Mouse (Mus musculus) gastrocnemius, postnatal 10 days (tissue): ENCODE data around the gene Lrrc3. TPM values are rescaled to one million over a fixed set of nuclear protein-coding genes. Genes with fewer than 3 reads are reported as not detected.
"Not testable (repeated sequence)": the region's sequence is repeated elsewhere in the genome, so short reads cannot be mapped to it uniquely, and the experiment has no call there.

Experiments used
- DNase-seq: peaks from one replicate; pipeline ENCODE4 v3.0.0; 2021; ENCODE audit warnings: mixed read lengths
- long read RNA-seq, 2 experiments: library from polyadenylated mRNA; stranded (forward); transcript quantifications; one replicate each; pipeline ENCODE4 v2.0.0; 2021
- total RNA-seq, 2 experiments: library from RNA; stranded (reverse); gene quantifications; 2 replicates each; pipeline ENCODE4 v1.2.3; 2021

The Lrrc3 gene
- under 1 TPM; 0.72 to 0.78 TPM for total RNA-seq
- long read RNA-seq, experiment 1, full-length matches to known transcripts, result 1 of 1 reads
- long read RNA-seq, experiment 1, partial matches to known transcripts, result 0 of 1 reads
- long read RNA-seq, experiment 1, other reads (novel, unspliced or antisense), result 0 of 1 reads
- long read RNA-seq, experiment 2, result 0 reads

DNA sequence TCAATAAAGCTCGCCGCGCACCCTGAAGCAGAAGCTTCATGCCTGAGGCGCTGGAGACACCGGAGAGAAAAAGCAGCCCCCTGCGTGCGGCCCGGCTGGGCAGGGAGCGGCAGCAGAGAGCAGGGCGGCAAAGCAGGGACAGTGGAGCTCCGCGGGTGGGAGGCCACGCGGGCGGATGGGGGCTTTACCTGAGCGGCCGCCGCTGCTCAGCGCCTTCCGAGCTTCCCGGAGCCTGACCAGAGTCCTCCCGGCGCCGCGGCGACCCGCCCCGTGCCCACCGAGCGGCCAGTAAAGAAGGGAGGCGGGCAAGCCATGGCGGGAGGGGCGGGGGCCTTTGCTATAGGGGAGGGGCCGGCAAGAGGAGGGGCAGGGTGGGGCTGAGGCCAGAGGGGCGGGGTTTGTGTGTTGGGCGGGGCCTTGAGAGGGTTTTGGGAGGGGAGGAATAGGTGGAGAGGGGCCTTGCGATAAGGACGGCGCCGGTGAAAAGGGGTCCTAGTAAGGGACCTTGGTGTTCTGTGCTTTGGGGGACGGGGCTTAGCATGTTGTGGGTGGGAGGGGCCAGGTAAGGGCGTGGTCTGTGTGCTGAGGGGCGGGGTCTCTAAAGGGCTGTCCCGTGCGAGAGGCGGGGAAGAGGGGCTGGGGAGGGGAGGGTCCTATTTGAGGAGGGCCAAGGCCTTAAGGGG is at the start of gene Lrrc3:
Gene Lrrc3 (minus strand): TSS at position 326 of the 683 bp plus-strand sequence.
- DNase-seq, result peak; percentile 50

DNA sequence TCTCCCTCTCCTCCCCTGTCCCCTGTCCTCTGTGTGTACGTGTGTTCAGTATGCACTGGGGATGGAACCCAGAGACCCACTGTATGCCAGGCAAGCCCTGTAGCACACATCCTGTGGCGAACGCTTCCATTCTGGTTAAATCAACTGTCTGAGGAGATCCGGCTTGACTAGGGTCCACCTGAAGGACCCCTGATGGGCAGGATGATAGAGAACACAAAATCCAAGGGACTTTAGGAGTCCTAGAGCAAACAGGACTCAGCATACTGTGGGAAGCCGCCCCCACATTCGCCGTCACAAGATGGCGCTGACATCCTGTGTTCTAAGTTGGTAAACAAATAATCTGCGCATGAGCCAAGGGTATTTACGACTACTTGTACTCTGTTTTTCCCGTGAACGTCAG is 48.1 kb upstream of the Lrrc3 start:
- DNase-seq, result not testable (repeated sequence)

DNA sequence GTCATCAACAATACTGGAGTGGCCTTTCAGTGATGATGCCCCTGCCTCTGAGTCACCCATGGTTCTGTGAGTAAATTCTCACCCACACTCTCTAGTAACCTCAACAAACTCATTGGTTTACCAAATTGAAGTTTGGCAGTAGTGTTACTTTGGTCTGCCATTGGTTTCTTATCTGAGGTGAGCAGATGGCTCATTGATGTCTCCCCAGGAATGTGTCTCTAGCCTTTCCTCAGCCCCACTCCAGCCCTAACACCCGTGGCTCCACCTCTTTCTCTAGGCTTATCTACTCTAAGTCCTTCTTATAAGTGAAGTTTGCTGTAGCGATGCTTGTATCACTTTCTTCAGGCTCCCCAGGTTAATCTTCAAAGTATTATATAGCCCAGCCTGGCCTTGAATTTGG is 37.3 kb upstream of the Lrrc3 start:
- no peak for DNase-seq

DNA sequence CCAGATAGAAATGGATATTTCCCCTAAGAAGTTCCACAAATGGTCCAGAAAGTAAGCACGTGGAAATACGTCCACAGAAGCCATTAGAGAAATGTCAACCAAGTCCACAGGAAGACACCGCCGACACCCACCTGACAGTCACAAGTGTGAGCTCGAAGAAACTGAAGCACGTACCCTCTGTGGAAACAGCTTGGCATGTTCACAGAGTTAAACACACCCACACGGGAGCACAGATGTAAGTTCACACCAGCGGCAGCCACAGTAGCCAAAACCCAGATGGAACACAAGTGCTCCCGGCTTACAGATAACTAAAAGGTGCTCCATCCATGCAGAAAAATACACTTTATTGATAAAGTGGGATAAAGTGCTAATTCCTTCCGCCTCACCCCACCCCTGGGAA is 25.0 kb upstream of the Lrrc3 start:
- no peak for DNase-seq

DNA sequence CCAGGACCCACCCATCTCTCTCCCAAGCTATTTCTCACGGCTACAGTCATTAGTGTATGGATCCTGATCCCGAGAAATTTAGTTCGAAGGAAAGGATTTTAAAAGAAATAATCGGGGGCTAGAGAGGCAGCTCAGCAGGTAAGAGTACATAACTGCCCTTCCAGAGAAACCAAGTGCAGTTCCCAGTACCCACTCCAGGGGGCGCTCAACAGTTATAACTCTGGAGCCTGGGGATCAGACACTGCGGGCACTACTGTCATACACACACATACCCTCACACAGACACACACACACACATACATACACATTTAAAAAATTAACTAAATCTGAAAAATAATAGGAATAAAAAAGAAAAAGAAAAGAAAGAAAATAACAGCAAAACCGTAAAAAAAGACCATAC is 23.8 kb upstream of the Lrrc3 start:
- peak; percentile 60 for DNase-seq

DNA sequence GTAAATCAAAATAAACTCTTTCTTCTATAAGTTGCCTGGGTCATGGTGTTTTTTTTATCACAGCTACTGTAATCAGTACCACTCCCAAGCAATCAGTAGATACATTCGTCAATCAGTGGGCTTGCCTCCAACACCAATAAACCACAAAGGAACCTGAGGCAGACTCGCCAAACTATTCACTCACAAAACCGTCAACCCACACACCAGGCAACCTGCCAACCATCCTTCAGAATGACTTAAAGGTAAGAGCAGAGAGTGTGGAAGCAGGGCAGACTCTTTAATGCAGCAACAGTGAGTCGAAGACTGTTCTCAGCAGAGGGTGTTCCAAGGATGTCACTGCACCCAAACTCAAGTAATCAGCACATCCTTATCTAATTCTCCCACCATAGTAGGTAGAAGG is 20.3 kb upstream of the Lrrc3 start:
- no peak for DNase-seq

DNA sequence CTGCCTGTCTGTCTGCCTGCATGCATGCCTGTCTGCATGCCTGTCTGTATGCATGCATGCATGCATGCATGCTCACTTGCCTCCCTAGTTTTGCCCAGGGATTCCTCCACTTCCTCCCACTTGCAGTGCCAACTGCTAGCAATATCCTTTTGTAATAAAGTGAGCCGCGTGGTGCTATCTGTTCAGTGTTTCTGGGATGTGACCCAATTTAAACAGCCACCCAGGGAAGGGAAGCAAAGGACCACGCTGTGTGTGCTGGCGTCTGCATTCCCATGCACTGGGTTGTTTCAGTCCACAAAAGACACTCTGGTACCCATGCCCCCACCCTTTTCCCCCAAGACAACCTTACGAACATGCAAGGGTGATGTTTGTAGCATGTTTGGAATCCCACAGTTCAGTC is 18.7 kb upstream of the Lrrc3 start:
- no peak for DNase-seq

DNA sequence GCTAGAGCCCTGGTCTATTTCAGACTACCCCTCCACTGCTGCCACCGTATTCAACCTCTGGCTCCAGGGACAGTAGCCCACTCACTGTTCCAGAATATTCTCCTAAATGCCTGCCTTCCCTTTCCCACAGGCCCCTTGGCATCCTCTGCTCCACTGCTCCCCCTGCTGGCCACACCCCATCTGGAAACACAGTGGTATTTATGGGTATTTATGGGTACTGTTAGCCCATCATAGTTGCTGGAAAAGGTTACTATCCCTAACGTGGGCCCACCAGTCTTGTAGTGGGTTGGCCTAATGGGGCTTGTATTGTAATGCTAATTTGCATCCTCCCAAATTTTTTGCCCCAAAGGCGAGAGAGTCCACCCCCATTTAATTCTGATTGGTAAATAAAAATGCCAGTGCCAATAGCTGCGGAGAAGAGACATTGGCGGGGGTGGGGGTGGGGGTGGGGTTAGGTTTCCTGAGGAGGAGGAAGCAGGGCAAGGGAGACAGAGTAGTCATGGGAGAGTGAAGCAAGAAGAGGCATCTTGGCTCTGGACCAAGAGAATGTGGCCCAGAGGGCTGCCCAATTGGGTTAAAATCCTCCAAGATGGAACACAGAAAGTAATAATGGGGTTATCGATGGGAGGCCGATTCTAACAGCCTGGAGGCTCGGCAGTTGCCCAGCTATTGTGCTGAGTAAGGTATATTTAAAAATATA is 14.4 kb upstream of the Lrrc3 start:
- peak; percentile 78 for DNase-seq

DNA sequence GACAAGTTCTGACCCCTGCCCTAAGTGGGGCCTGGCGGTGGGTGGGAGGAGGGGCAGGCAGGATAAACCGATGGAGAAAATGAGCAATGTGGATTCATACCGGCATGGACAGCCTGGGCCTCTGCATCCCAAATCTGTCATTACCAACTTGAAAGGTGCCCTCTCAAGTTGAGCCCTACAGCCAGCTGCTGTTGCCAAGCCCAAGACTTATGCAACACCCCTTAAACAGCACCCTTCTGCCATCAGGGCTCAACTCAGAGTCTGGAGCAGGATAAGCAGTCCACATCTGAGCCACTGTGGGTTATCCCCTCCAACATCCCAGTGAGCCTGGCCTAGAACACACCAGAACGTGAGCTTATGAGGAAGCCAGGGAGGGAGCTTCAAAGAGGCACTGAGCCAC is 11.0 kb upstream of the Lrrc3 start:
- no peak for DNase-seq

DNA sequence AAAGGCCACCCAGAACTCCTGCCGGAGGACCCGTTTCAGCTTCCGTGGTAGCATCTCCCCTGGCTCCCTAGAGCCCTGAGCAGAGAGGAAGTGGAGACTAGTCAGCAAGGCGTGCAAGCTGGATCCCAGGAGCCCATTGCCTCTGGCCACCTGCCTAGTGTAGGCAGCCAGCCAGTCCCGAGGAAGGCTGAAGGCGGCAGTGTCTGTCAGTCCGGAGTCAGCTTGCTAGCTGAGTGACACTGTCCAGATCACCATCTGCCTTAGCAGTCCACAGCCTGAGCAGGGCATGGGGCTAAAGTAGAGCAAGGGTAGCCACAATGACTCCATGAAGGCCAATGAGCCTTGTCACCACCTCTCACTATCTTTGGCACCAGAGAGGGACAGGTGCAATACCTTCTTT is 10.3 kb upstream of the Lrrc3 start:
- peak; percentile 43 for DNase-seq

DNA sequence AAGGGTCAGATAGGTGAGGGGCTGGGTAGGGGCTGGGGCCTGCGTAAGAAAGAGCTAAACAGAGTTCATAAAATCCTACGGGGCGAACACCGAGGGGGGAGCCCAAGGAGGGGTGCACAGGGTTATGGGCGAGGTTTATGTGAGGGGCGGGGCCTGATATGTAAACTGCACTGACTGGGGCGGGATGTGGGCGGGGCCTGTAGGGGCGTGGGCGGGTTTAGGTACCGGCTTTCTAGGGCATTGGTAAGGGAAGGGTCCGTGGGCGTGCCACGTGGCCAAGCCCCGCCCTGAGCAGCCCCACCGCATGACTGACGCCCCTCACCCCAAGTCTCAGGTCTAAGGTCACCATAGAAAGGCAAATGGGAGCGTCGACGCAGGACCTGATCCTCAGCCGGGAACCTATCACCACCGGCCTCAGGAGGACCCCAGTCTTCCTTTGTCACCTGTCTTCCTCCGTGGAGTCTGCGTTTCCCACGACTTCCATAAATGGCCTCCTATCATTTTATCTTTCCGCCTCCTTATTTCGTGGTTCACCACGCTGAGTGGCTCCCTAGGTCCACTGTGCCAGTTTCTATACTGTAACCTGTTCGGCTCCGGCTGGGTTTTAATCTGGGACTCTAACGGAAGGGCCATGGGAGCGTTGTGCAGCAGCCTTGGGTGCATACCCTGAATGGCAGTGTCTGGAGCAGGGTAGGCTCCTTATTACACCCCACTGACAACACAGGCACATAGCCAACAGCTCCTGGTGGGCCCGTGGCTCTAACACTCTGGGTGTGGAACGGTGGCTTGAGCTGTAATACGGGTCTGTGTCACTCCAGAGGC is 769 bp upstream of the Lrrc3 start:
- DNase-seq, result no peak

DNA sequence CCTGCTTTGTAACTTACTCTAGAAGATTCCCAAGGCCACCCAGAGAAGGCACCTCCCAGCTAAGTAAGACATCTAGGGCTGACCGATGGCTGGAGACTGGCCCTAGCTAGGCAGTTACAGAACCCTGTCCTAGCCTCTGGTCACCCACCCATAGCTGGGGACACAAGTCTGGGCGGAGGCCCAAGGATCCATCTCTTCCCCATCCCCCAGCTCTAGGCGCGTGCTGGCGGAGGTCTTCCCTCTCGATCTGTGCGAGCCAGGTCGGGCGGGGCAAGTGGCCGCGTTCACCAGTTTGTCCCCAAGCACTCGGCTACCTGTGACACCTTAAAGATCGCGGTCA is 495 bp downstream of the Lrrc3 start:
- DNase-seq, result no peak

DNA sequence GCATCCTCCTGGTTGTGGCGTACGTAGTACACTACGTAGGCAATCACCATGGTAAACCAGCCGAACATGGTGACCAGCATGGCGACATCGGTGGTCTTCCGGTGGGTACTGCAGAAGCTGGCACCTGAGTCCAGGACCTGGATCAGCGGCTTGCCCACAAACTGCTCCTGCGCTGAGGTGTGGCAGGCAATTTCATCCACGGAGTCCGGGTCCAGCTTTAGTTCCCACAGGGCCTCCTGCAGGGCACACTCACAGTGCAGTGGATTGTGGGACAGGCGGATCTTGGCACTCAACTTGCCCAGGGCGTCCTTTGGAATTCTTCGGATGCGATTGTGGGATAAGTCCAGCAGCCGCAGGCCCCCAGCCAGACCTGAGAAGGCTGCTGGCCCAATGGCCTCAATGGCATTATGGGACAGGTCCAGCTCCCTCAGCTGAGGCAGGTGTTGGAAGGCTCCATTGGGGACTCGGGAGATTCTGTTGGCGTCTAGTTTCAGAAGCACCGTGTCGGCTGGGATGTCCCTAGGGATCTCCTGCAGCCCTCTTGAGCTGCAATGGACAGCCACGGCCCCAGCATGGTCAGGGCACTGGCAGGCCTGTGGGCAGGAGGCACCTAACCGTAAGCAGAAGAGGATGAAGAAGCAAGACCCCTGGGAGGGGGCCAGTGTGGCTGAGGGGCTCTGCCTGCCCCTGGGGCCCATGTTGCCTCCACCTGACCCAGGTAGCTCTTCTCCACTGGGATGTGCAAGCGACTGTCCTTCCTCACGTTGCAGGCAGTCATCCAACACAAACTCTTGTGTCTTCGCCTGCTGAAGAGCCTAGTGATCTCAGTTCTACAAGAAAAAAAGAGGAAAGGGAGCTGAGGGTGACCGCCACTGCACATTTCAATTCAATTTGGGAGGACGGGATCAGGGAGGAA is 1.2 kb downstream of the Lrrc3 start:
- no peak for DNase-seq

DNA sequence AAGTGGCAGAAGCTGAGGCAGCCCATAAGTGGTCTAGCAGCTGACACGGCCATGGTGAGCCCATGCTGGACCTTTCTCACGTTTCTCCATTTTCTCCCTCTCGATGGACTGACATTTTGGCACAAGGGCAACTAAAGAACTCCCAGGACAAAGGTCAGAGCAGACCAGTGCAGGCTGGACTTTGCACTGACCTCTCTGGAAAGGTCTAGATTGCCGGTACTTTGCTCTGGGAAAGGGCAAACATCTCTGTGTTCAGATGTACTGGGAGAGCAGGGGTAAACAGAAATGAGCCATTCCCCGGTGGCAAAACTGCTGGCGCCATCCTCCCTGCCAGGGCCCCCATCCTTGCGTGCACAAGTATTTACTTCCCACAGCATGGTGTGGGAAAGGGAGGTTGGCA is 2.2 kb downstream of the Lrrc3 start:
- no peak for DNase-seq

DNA sequence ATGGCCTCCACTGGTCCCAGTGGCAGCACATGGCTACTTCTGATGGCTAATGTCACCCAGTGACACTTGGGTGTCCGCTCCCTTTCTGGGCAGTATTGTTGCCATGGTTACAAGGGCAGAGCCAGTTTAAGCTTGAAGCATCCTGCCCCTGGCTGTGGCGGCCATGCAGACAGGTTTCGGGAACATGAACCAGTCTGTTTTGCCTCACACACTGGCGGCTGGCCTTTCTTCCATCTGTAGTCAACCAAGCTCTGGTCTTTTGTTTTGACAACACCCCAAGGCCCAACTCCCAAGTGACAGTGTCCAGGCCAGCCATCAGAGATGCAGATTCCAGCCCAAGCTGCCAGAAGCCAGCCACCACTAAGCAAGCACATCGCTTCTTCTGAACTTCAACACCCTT is 6.8 kb downstream of the Lrrc3 start:
- no peak for DNase-seq

DNA sequence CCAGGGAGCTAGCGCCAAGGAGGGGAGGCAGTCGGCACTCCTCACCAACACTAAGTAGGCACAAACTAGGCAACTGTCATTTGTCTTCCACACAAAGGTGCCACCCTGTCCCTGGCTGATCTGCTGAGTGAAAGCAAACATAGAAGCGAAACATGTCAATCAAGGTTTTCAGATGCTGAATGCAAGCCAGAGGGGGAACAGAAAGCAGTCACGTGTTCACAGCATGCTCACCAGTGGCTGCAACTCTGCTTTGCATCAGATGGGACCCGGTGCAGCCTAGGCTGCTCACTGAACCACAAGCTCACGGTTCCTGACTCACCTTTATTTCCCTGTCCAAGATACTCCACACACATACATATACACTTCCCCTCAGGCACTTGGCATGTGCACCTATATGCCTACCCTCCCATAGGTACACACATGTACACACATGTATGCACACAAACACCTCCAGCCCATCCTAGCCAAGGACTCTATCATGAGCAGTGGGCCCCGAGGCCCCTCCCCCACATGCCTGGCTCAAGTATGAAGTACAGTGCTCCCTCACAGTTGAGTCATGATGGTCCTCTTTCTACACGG is 11.3 kb downstream of the Lrrc3 start:
- DNase-seq, result no peak

DNA sequence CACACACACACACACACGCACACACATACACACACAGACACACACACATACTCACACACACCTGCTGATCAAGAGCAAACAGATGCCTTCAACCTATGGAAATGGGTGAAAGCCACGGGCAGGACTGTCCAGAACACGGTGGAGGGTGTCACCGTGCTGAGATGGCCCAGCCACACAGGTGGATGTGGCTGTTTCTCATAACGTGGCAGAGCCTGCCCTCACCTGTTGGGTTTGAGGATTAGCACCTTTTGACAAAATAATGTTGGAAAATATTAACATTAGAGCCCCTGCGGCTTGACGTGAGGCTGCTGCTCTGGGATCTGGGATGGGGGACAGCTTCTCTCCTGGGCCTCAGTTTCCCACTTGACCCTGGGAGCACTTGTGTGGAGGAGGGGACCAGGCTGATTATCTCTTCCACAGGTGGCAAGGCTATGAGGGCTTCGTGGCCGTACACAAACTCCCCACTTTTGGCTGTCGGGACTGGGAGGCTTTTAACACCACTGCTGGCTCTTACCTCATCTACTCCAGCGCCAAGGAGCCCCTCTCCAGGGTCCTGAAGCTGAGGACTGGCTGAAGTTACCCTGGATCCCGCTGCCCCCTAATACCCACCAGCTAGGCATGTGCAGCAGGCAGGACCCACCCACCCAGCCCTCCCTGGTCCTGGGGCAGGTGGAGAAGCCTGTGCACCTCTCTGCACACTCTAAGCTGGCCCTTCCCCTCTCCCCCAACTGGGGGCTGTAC is 16.2 kb downstream of the Lrrc3 start:
- DNase-seq, result no peak

DNA sequence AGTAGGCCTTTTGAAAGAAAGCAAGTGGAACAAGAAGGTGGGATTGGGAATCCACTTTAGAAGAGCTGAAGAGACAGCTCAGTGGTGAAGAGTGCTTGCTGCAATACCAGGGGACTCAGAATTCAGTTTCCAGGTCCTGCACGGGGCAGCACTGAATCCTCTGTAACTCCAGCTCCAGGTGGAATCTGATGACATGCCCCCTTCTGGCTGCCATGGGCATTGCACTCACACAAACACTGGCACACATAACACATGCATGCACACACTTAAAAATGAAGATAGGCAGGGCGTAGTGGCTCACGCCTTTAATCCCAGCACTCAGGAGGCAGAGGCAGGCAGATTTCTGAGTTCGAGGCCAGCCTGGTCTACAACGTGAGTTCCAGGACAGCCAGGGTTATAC is 19.8 kb downstream of the Lrrc3 start:
- DNase-seq, result no peak

DNA sequence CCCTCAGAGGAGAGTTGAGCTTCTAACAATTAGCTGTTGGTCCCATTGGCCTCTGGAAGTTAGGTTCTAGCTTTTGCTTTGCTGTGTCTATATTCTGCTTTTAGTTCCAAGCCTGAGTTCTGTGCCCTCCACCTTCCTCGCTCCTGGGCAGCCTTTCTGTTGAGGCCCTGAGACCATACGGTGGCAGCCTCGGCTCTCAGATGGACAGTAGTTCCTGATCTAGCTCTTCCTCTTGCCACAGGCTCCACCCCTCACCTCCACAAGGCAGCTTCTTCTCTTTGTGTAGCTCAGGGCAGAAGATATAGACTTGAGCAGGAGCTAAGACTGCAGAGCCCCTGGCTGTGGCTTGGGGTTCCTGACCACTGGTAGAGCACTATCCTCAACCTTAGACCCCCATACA is 22.0 kb downstream of the Lrrc3 start:
- DNase-seq, result no peak

DNA sequence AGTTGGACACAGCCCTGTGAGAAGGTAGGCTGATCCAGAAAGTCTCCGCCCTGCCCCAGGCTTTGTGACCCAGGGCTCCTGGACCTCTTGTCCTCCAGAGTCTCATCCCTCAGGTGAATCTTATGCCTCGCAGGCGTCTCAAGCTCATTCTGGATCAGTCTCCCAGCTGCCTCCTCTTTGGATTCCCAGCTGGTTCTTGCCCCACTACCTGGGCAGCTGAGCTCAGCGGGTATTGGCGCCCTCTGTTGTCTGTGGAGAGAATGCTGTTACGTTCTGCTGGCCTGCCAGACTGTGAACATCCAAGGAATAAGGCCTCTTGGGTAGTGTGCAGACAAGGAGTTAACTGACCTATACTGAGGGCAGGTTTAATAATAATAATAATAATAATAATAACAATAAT is 23.4 kb downstream of the Lrrc3 start:
- peak; percentile 31 for DNase-seq

DNA sequence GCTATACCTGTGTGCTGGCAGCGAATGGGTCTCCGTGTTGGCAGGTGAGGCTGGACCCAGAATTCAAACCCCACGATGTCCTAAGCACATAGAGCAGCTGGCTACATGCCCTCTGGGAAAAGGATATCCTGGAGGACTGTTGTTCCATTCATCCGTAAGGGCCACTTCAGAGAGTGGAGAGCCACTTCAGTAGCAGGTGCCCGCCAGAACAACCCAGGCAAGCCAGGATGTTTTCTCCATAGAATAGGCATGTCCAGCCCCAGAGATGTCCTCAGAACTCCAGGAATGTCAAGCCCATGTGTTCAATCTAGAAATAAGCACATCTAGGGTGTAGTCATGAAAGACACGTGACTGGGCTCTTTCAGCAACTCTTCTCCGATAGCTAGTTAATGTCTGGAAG is 32.7 kb downstream of the Lrrc3 start:
- no peak for DNase-seq
